Mouse (Mus musculus) heart, embryonic 12.5 days (tissue): ENCODE data around the gene Abt1. TPM values are rescaled to one million over a fixed set of nuclear protein-coding genes. Genes with fewer than 3 reads are reported as not detected.

Source experiments
- ATAC-seq: fragments of 200-750 bp; cut with Nextera tagmentation; 2 replicates; pipeline ENCODE4 v1.8.0; 2017; ENCODE audit warnings: moderate TSS enrichment, moderate library complexity; ENCODE audit not compliant: insufficient number of reproducible peaks, low FRiP score
- H3K27ac ChIP-seq: fragments of 300-500 bp; sonication (generic); 2 replicates; pipeline ENCODE4 v1.5.1; 2016; ENCODE audit warnings: mild to moderate bottlenecking, moderate library complexity; ENCODE audit not compliant: poor library complexity, severe bottlenecking
- H3K27me3 ChIP-seq: fragments of 300-500 bp; sonication (generic); replicated peaks from 2 replicates; pipeline ENCODE4 v1.6.1; 2016; ENCODE audit warnings: mild to moderate bottlenecking, moderate library complexity
- H3K36me3 ChIP-seq: fragments of 300-500 bp; sonication (generic); 2 replicates; pipeline ENCODE4 v1.6.1; 2016; ENCODE audit warnings: mild to moderate bottlenecking, moderate library complexity
- H3K4me1 ChIP-seq: fragments of 300-500 bp; sonication (generic); replicated peaks from 2 replicates; pipeline ENCODE4 v1.6.1; 2016; ENCODE audit warnings: mild to moderate bottlenecking
- H3K4me2 ChIP-seq: fragments of 300-500 bp; sonication (generic); 2 replicates; pipeline ENCODE4 v1.6.1; 2016; ENCODE audit warnings: mild to moderate bottlenecking, moderate library complexity
- H3K4me3 ChIP-seq: fragments of 300-500 bp; sonication (generic); 2 replicates; pipeline ENCODE4 v1.5.1; 2016; ENCODE audit warnings: mild to moderate bottlenecking
- H3K9ac ChIP-seq: fragments of 300-500 bp; sonication (generic); 2 replicates; pipeline ENCODE4 v1.6.1; 2016; ENCODE audit warnings: mild to moderate bottlenecking, moderate library complexity
- H3K9me3 ChIP-seq: fragments of 300-500 bp; sonication (generic); replicated peaks from 2 replicates; pipeline ENCODE4 v1.6.1; 2016; ENCODE audit warnings: mild to moderate bottlenecking, moderate library complexity
- WGBS: fragments of 180-500 bp; shearing (Covaris S2); methylation state at CpG from one replicate; pipeline ENCODE4 v1.1.7; 2016; 5-methylcytosine and 5-hydroxymethylcytosine counted together
- polyA plus RNA-seq: library from polyadenylated mRNA; unstranded; fragments of >200 nt; fragmentation: Nextera tagmentation; extraction: Ambion mirVana; gene quantifications from 2 replicates; pipeline ENCODE4 v1.2.1, GENCODE M21; 2016

The Abt1 gene
- polyA plus RNA-seq, 1 experiment from 2014 or later = 8.1 TPM

GRCm38 (mm10) chr13:23396246-23396703 lies 27.4 kb downstream of the Abt1 start:
- no peaks in the 10 kb centered on the region for H3K9me3 ChIP-seq
- peak; percentile 59; the same call in 1 of the 2 replicates for ATAC-seq
- peaks cover 41% of the 10 kb centered on the region for H3K27me3 ChIP-seq
- peak overlapping the region; percentile 55; the same call in 1 of the 2 replicates for H3K9ac ChIP-seq
- peak overlapping the region; percentile 85 for H3K4me2 ChIP-seq
- H3K4me1 ChIP-seq = no peaks in the 10 kb centered on the region
- under 1% methylated on average over 31 of the region's 31 CpGs for WGBS
- H3K4me3 ChIP-seq = peak overlapping the region; percentile 58
- no peak overlapping the region for H3K27ac ChIP-seq
- H3K36me3 ChIP-seq = no peaks in the 10 kb centered on the region

- H3K9me3 ChIP-seq = no peaks in the 10 kb centered on the region
- H3K36me3 ChIP-seq = no peaks in the 10 kb centered on the region
- no peak for ATAC-seq
- 3% methylated on average over 43 of the region's 43 CpGs for WGBS
- peak overlapping the region; percentile 55 for H3K9ac ChIP-seq
- H3K27ac ChIP-seq = no peak overlapping the region
- H3K4me2 ChIP-seq = peak overlapping the region; percentile 85
- H3K27me3 ChIP-seq = peaks cover 41% of the 10 kb centered on the region
- peak overlapping the region; percentile 58 for H3K4me3 ChIP-seq
- H3K4me1 ChIP-seq = no peaks in the 10 kb centered on the region
These were observed 28.1 kb downstream of the Abt1 start for GRCm38 (mm10) chr13:23395301-23396245.

DNA sequence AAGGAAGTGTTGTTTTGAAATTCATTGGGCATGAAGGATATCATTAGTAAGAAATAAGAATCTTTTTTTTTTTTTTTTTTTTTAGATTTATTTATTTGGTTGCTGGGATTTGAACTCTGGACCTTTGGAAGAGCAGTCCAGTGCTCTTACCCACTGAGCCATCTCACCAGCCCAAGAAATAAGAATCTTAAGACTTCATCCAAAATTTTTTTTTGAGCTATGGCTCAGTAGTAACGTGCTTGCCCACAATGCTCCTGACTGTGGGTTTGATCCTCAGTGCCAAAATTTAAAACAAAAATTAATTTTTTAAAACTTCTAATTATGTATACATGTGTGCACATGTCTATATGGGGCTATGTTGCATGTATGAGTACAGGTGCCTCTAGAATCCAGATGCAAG lies 36.1 kb downstream of the Abt1 start:
- Histone ChIP-seq H3K36me3 (no peaks in the 10 kb centered on the region), H3K4me3 (no peak overlapping the region), H3K4me2 (no peak overlapping the region), H3K9me3 (no peaks in the 10 kb centered on the region), H3K27me3 (no peaks in the 10 kb centered on the region), H3K4me1 (no peaks in the 10 kb centered on the region), H3K27ac (no peak overlapping the region), H3K9ac (no peak overlapping the region)
- no peak for ATAC-seq
- 67% methylated on average over 1 of the region's 1 CpGs for WGBS

DNA sequence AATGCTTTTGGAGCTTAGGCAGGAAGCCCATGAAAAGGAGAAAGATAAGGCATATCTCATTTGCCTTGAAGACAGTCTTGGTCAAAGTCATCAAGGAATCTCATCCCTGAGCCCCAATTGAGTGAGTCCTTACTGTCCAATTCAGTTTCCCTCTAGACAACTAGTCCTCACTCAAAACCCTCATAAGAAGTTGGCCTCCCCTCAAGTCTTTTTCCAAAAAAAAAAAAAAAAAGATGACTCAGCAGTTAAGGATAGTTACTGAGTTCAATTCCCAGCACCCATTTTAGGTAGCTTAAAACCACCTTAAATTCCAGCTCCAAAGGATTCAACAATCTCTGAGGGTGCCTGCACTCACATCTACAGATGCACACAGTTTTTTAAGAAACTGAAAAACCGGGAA lies 40.5 kb downstream of the Abt1 start:
- WGBS = 55% methylated on average over 1 of the region's 1 CpGs
- H3K4me1 ChIP-seq = no peaks in the 10 kb centered on the region
- H3K9ac ChIP-seq = no peak overlapping the region
- no peak overlapping the region for H3K4me3 ChIP-seq
- no peak for ATAC-seq
- H3K9me3 ChIP-seq = no peaks in the 10 kb centered on the region
- H3K4me2 ChIP-seq = no peak overlapping the region
- no peak overlapping the region for H3K27ac ChIP-seq
- no peaks in the 10 kb centered on the region for H3K27me3 ChIP-seq
- H3K36me3 ChIP-seq = no peaks in the 10 kb centered on the region

- 83% methylated on average over 1 of the region's 1 CpGs for WGBS
- Histone ChIP-seq H3K4me1 (peaks cover under 1% of the 10 kb centered on the region; the same call in 1 of the 2 replicates), H3K9me3 (no peaks in the 10 kb centered on the region)
These were observed 51.2 kb downstream of the Abt1 start for GRCm38 (mm10) chr13:23372433-23372832.

DNA sequence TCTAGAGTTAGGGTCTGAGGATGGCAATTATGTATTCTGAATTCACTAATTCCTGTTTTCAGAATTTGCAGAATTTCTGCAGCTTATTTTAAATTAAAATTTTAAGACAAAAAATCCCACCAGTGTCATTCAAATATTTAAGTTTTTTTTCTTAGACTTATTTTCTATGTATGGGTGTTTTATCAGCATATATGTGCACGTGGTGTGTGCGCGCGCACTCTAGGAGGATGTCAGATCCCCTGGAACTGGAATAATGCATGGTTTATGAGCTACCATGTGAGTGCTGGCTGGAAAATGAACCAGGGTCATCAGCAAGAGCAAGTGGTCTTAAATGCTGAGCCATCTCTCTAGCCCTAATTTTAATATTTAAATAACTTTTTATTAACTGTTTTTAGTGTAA lies 53.6 kb downstream of the Abt1 start:
- no peaks in the 10 kb centered on the region for H3K9me3 ChIP-seq
- no peaks in the 10 kb centered on the region for H3K27me3 ChIP-seq
- 95% methylated on average over 4 of the region's 4 CpGs for WGBS
- H3K36me3 ChIP-seq = peaks cover 5% of the 10 kb centered on the region; the same call in 1 of the 2 replicates
- H3K9ac ChIP-seq = no peak overlapping the region
- ATAC-seq = no peak
- H3K27ac ChIP-seq = no peak overlapping the region
- no peak overlapping the region for H3K4me2 ChIP-seq
- H3K4me1 ChIP-seq = peaks cover 11% of the 10 kb centered on the region
- no peak overlapping the region for H3K4me3 ChIP-seq

More at GRCm38 (mm10) chr13:23372433-23372832, 51.2 kb downstream of the Abt1 start:
- Histone ChIP-seq H3K4me3 (no peak overlapping the region), H3K4me2 (no peak overlapping the region), H3K27ac (no peak overlapping the region), H3K36me3 (no peaks in the 10 kb centered on the region), H3K27me3 (no peaks in the 10 kb centered on the region), H3K9ac (no peak overlapping the region)
- ATAC-seq = no peak

GRCm38 (mm10) chr13:23369421-23369765 lies 54.3 kb downstream of the Abt1 start:
- peak overlapping the region; percentile 69 for H3K4me3 ChIP-seq
- H3K27ac ChIP-seq = peak overlapping the region; percentile 97
- H3K9me3 ChIP-seq = no peaks in the 10 kb centered on the region
- peak overlapping the region; percentile 81 for H3K4me2 ChIP-seq
- under 1% methylated on average over 10 of the region's 10 CpGs for WGBS
- peak overlapping the region; percentile 81 for H3K9ac ChIP-seq
- no peaks in the 10 kb centered on the region for H3K27me3 ChIP-seq
- H3K4me1 ChIP-seq = peaks cover 14% of the 10 kb centered on the region
- peaks cover 12% of the 10 kb centered on the region for H3K36me3 ChIP-seq
- ATAC-seq = 0 out of 2 replicates have a peak, but pooled peaks have one; percentile 3

DNA sequence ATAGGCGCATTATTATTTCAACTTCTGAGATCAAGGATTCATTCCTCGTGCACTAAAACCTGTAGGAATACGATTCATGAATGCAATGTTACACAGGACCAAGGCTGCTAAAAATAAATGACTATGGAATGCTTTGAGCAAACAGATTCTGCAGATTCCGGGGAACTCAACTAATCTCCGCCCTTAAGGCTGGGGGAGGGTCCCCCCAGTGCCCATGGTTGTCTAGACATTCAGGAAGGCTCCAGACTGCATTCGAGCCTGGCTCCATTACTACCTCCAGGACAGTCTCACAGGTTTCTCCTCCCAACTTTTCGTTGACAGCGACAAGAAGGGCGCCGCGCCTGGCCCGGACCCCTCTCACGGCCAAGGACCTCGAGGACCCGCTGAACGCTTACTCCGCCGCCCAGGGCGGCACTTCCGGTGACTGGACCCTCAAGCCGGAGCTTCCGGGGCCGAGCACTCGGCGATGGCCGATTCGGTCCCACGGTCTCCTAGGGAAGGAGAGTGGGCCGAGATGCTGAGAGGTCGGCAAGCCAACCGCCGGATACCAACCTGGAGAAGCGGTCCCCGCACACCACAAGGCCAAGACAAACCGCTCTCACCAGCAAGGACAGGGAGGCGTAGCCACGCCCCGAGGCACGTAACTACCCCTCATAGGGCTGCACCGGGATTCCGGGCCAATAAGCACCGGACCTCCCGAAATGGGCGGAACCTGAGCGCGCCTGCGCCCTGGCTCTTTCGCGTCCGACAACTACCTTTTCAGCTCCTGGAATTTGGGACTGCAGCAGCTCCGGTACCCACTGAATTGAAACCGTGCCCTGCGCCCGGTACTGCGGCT lies 54.9 kb downstream of the Abt1 start, which contains the start of gene Zfp322a:
Gene Zfp322a, minus strand, starts transcription at position 626 of the 838 bp plus-strand sequence.
- Histone ChIP-seq H3K27me3 (no peaks in the 10 kb centered on the region), H3K27ac (peak within 1 kb of the TSS; percentile 97), H3K36me3 (peaks cover 17% of the 10 kb centered on the region), H3K4me3 (peak within 1 kb of the TSS; percentile 69), H3K9me3 (no peaks in the 10 kb centered on the region), H3K9ac (peak within 1 kb of the TSS; percentile 81), H3K4me1 (peaks cover 14% of the 10 kb centered on the region), H3K4me2 (peak within 1 kb of the TSS; percentile 81)
- peak; percentile 99 for ATAC-seq
- under 1% methylated on average over 55 of the region's 55 CpGs for WGBS

Other genes with a start within 250 kb of the Abt1 start
- gene Vmn1r220, start 235.9 kb downstream of the Abt1 start, polyA plus RNA-seq = not detected in 2 replicates
- gene Vmn1r221, start 209.7 kb downstream of the Abt1 start, polyA plus RNA-seq = not detected in 2 replicates
- not detected in 2 replicates for gene Vmn1r222, start 187.9 kb downstream of the Abt1 start, polyA plus RNA-seq
- not detected in 2 replicates for gene Vmn1r223, start 176.7 kb downstream of the Abt1 start, polyA plus RNA-seq
- 43.0 and 46.7 TPM in 2 replicates for gene Zfp322a, start 54.7 kb downstream of the Abt1 start, polyA plus RNA-seq
- gene Btn1a1, start 42.0 kb upstream of the Abt1 start, polyA plus RNA-seq = 2.6 and 2.9 TPM in 2 replicates
- gene Btn2a2, start 65.0 kb upstream of the Abt1 start, polyA plus RNA-seq = 0.45 and 0.58 TPM in 2 replicates
- gene Hist1h4h, start 107.2 kb upstream of the Abt1 start, polyA plus RNA-seq = 4.4 and 5.2 TPM in 2 replicates
- gene Hist1h2af, start 110.0 kb upstream of the Abt1 start, polyA plus RNA-seq = 2.7 and 7.0 TPM in 2 replicates
- 3.9 and 4.0 TPM in 2 replicates for gene Hist1h3g, start 111.6 kb upstream of the Abt1 start, polyA plus RNA-seq
- gene Hist1h2bh, start 119.5 kb upstream of the Abt1 start, polyA plus RNA-seq = 0.26 and 0.28 TPM in 2 replicates
- 0.32 and 0.36 TPM in 2 replicates for gene Hist1h3f, start 120.2 kb upstream of the Abt1 start, polyA plus RNA-seq
- 0.95 TPM in 1 of 2 replicates, not detected in the other for gene Hist1h4f, start 127.8 kb upstream of the Abt1 start, polyA plus RNA-seq
- gene Hist1h1d, start 129.4 kb upstream of the Abt1 start, polyA plus RNA-seq = 0.21 and 0.26 TPM in 2 replicates
- 1.7 and 2.1 TPM in 2 replicates for gene Hist1h3e, start 138.5 kb upstream of the Abt1 start, polyA plus RNA-seq
- 40.3 and 45.8 TPM in 2 replicates for gene Hist1h2ae, start 147.4 kb upstream of the Abt1 start, polyA plus RNA-seq
- gene Hist1h2bg, start 147.5 kb upstream of the Abt1 start, polyA plus RNA-seq = 4.5 and 4.8 TPM in 2 replicates
- gene Hist1h2bf, start 150.3 kb upstream of the Abt1 start, polyA plus RNA-seq = 1.5 and 2.0 TPM in 2 replicates
- gene Hist1h2ad, start 150.5 kb upstream of the Abt1 start, polyA plus RNA-seq = 1.1 and 2.3 TPM in 2 replicates
- gene Hist1h3d, start 151.9 kb upstream of the Abt1 start, polyA plus RNA-seq = 1.4 and 1.6 TPM in 2 replicates
- 43.5 and 46.9 TPM in 2 replicates for gene Hist1h4d, start 157.7 kb upstream of the Abt1 start, polyA plus RNA-seq
- gene Hist1h2be, start 197.3 kb upstream of the Abt1 start, polyA plus RNA-seq = 1.2 and 2.0 TPM in 2 replicates
- gene Hist1h1e, start 198.7 kb upstream of the Abt1 start, polyA plus RNA-seq = 10.6 and 11.6 TPM in 2 replicates